Mouse (Mus musculus): ENCODE measurements around the gene Cd9. TPM values are rescaled to one million over a fixed set of nuclear protein-coding genes. Genes with fewer than 3 reads are reported as not detected.

The Cd9 gene
- total and polyA plus RNA-seq, 3 experiments, result 12.1 to 27.5 (median 21.6) TPM

DNA sequence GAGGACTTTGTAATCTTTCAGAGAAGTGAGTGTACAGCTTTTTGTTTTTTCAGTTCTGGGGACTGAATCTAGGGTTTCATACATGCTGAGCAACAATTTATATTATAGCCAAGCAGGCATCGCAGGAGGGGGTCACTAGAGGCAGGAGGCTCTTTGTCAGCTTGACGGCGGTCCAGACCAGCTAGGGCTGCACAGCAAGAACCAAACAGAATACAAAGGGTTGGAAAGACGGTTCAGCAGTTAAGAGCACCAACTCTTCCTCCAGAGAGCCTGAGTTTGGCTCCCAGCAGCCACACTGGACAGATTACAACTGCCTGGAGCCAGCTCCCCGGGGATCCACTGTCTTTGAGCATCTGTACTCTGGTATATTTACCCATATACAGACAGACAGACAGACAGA, 40.3 kb downstream of the Cd9 start:
- in situ Hi-C loops (cut with MboI; ENCODE audit: low pct_ligation_motif_present, low pct_unique_long_range_greater_than_20kb, low sequenced_read_pairs) (no loop called here), dilution Hi-C loops (cut with MboI; ENCODE audit: extremely low pct_ligation_motif_present, extremely low pct_unique_long_range_greater_than_20kb, low sequenced_read_pairs) (no loop called here)
- TF ChIP-seq JUN (IDR thresholded peaks at IDR 0.05; ENCODE audit: insufficient read depth, low read depth, low read length) (no peak), CTCF (conservative IDR thresholded peaks at IDR 0.05 in 1 of 2, IDR thresholded peaks at IDR 0.05 in 1 of 2; ENCODE audit: low read depth in 2 of 2, low read length in 2 of 2) (no peak), MAFK (IDR thresholded peaks at IDR 0.05; ENCODE audit: insufficient replicate concordance, low read length) (no peak), HCFC1 (IDR thresholded peaks at IDR 0.05; ENCODE audit: low read depth, low read length) (no peak), ZKSCAN1 (IDR thresholded peaks at IDR 0.05; ENCODE audit: borderline replicate concordance, low read depth, low read length) (no peak), ETS1 (conservative IDR thresholded peaks at IDR 0.05; ENCODE audit: low read depth, low read length) (no peak), EP300 (IDR thresholded peaks at IDR 0.05; ENCODE audit: low read length) (no peak), POLR2AphosphoS2 (IDR thresholded peaks at IDR 0.05; ENCODE audit: low read depth, low read length) (no peak)
- no peaks in the 10 kb centered on the region for H3K4me1 ChIP-seq (ENCODE audit: control insufficient read depth in 1 of 2, insufficient read depth in 2 of 2)
- H3K4me2 ChIP-seq (ENCODE audit: insufficient read depth, low read depth, poor library complexity, severe bottlenecking), result no peak overlapping the region
- peaks cover 0 to 2% of the 10 kb centered on the region in 2 experiments for H3K36me3 ChIP-seq (replicated peaks in 1 of 2; ENCODE audit: control insufficient read depth in 1 of 2, insufficient read depth in 1 of 2, low read length in 1 of 2)
- no peak overlapping the region for H3K9ac ChIP-seq (ENCODE audit: insufficient read depth, low read depth)
- no peaks in the 10 kb centered on the region for H3K27me3 ChIP-seq (replicated peaks)
- no peak overlapping the region for H3K27ac ChIP-seq (ENCODE audit: insufficient read depth, low read depth)
- H3K9me3 ChIP-seq (replicated peaks; ENCODE audit: low read length), result no peaks in the 10 kb centered on the region
- DNase-seq (ENCODE audit: extremely low read depth), result no peak
- no peak overlapping the region for H3K4me3 ChIP-seq (replicated peaks in 1 of 3; ENCODE audit: low read depth in 2 of 3, low read length in 2 of 3, poor library complexity in 1 of 3)
- H3K79me2 ChIP-seq (replicated peaks; ENCODE audit: control insufficient read depth, extremely low read depth, insufficient read depth, poor library complexity, severe bottlenecking), result no peaks in the 10 kb centered on the region

DNA sequence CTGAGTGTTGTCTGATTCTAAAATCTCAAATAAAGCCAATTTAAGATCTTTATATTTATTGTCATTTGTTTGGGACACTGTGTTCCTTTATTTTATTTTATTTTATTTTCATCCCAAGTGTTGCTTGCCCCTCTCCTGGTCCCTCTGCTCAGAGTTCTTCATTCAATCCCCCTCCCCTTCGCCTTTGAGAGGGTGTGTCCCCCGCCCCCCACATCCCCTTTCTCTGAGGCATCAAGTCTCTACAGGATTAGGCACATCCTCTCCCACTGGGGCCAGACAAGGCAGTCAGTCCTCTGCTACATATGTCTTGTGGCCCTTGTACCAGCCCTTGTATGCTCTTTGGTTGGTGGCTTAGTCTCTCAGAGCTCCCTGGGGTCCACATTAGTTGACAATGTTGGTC, 46.9 kb downstream of the Cd9 start:
- Histone ChIP-seq H3K4me1 (ENCODE audit: control insufficient read depth in 1 of 2, insufficient read depth in 2 of 2) (peaks cover 7 to 23% of the 10 kb centered on the region in 2 experiments; a peak in 3 of 4 replicates), H3K9ac (ENCODE audit: insufficient read depth, low read depth) (no peak overlapping the region), H3K27me3 (replicated peaks) (no peaks in the 10 kb centered on the region), H3K36me3 (replicated peaks in 1 of 2; ENCODE audit: control insufficient read depth in 1 of 2, insufficient read depth in 1 of 2, low read length in 1 of 2) (no peaks in the 10 kb centered on the region), H3K4me2 (ENCODE audit: insufficient read depth, low read depth, poor library complexity, severe bottlenecking) (no peak overlapping the region), H3K4me3 (replicated peaks in 1 of 3; ENCODE audit: low read depth in 2 of 3, low read length in 2 of 3, poor library complexity in 1 of 3) (no peak overlapping the region), H3K79me2 (replicated peaks; ENCODE audit: control insufficient read depth, extremely low read depth, insufficient read depth, poor library complexity, severe bottlenecking) (no peaks in the 10 kb centered on the region), H3K9me3 (replicated peaks; ENCODE audit: low read length) (no peaks in the 10 kb centered on the region), H3K27ac (ENCODE audit: insufficient read depth, low read depth) (no peak overlapping the region)
- dilution Hi-C loops (cut with MboI; ENCODE audit: extremely low pct_ligation_motif_present, extremely low pct_unique_long_range_greater_than_20kb, low sequenced_read_pairs), result no loop called here
- TF ChIP-seq NELFE (IDR thresholded peaks at IDR 0.05; ENCODE audit: low read depth, low read length), result no peak
- TF ChIP-seq ZMIZ1 (IDR thresholded peaks at IDR 0.05; ENCODE audit: low read depth, low read length), result no peak
- no peak for TF ChIP-seq JUND (conservative IDR thresholded peaks at IDR 0.05; ENCODE audit: low read depth, low read length)
- no peak for TF ChIP-seq USF2 (conservative IDR thresholded peaks at IDR 0.05; ENCODE audit: low read depth, low read length)
- no peak for TF ChIP-seq CTCF (conservative IDR thresholded peaks at IDR 0.05 in 1 of 2, IDR thresholded peaks at IDR 0.05 in 1 of 2; ENCODE audit: low read depth in 2 of 2, low read length in 2 of 2)
- TF ChIP-seq EP300 (IDR thresholded peaks at IDR 0.05; ENCODE audit: low read length), result no peak
- no peak for TF ChIP-seq MAZ (IDR thresholded peaks at IDR 0.05; ENCODE audit: low read depth, low read length)
- no peak for TF ChIP-seq UBTF (IDR thresholded peaks at IDR 0.05; ENCODE audit: low read depth, low read length)
- TF ChIP-seq SIN3A (IDR thresholded peaks at IDR 0.05; ENCODE audit: low read length), result no peak
- no peak for TF ChIP-seq ZC3H11A (IDR thresholded peaks at IDR 0.05; ENCODE audit: low read depth, low read length)
- no peak for TF ChIP-seq ETS1 (conservative IDR thresholded peaks at IDR 0.05; ENCODE audit: low read depth, low read length)
- no peak for TF ChIP-seq TCF12 (IDR thresholded peaks at IDR 0.05; ENCODE audit: low read depth, low read length)
- no peak for TF ChIP-seq RAD21 (IDR thresholded peaks at IDR 0.05; ENCODE audit: low read depth, low read length)
- no peak for TF ChIP-seq ELF1 (IDR thresholded peaks at IDR 0.05; ENCODE audit: low read depth, low read length)
- no peak for TF ChIP-seq CHD1 (IDR thresholded peaks at IDR 0.05; ENCODE audit: low read depth, low read length)
- TF ChIP-seq MXI1 (IDR thresholded peaks at IDR 0.05; ENCODE audit: low read depth, low read length), result no peak
- no peak for TF ChIP-seq JUN (IDR thresholded peaks at IDR 0.05; ENCODE audit: insufficient read depth, low read depth, low read length)
- TF ChIP-seq MAFK (IDR thresholded peaks at IDR 0.05; ENCODE audit: insufficient replicate concordance, low read length), result no peak
- TF ChIP-seq GABPA (IDR thresholded peaks at IDR 0.05; ENCODE audit: insufficient replicate concordance, low read depth, low read length), result no peak
- TF ChIP-seq POLR2AphosphoS2 (IDR thresholded peaks at IDR 0.05; ENCODE audit: low read depth, low read length), result no peak
- in situ Hi-C loops (cut with MboI; ENCODE audit: low pct_ligation_motif_present, low pct_unique_long_range_greater_than_20kb, low sequenced_read_pairs), result no loop called here
- no peak for DNase-seq (ENCODE audit: extremely low read depth)

Data from CH12.LX (cell line).